Mouse (Mus musculus): Measurements from ENCODE around the gene Hspa1b.
"Not testable (repeated sequence)": the region's sequence is repeated elsewhere in the genome, so short reads cannot be mapped to it uniquely, and the experiment has no call there.

Gene Hspa1b

GRCm38 (mm10) chr17:34959130-34959778 lies at the start of gene Hspa1b:
Gene Hspa1b (minus strand): TSS chr17:34959238.
- DNase-seq, result peak; percentile 84 to 88

GRCm38 (mm10) chr17:35007387-35007991 lies 48.5 kb upstream of the Hspa1b start:
- DNase-seq, result no peak

DNA sequence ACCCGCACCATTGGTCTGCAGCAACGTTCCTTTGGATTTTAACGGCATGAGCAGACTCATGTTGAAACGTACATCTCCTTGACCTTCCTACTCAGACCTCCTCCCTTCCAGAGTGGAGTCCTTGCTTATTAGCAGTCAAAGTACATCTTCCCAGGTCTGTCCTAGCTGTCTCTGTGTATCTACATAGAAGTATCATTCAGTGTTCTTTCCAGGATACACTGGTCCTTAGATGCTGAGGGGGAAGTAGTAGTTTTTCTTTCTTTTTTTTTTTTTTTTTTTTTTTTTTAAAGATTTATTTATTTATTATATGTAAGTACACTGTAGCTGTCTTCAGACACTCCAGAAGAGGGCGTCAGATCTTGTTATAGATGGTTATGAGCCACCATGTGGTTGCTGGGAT lies 46.9 kb upstream of the Hspa1b start:
- DNase-seq, result not testable (repeated sequence)

DNA sequence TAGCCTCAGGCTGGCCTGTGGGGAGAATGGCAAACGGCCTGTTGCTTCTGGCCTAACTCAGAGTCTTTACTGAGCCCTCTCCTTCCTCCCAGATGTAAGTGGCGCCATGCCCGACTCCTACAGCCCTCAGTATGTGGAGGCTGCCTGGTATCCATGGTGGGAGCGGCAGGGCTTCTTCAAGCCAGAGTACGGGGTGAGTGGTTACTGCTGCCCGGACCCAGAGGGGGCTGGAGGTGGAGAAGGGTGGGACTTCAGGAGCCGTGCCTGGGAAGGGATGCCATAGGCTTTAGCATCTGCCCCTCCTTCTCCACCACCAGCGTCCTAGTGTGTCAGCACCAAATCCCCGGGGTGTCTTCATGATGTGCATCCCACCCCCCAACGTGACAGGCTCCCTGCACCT lies 46.1 kb upstream of the Hspa1b start:
- DNase-seq, result no peak

DNA sequence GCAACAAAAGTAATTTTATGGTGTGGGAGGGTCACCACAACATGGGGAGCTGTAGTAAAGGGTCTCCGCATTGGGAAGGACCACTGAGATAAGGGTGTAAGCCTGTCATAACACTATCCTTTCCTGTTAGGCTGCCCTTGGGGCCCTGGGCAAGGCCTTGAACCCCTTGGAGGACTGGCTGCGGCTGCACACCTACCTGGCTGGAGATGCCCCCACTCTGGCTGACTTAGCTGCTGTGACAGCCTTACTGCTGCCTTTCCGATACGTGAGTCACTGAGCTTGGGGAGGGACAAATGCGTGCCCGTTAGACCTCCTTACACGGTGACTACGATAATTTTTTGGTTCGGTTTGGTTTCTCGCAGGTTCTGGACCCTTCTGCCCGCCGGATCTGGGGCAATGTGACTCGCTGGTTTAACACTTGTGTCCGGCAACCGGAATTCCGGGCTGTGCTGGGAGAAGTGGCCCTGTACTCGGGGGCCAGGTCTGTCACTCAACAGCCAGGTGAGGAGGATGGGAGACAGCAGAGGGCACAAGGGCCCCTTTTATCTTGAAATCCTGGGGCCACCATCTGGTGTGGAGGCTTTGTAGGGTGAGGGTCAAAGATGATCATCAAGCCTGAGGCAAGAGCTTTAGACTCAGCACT lies 45.2 kb upstream of the Hspa1b start:
- no peak for DNase-seq

GRCm38 (mm10) chr17:35003022-35003838 lies 44.2 kb upstream of the Hspa1b start:
- no peak for DNase-seq

DNA sequence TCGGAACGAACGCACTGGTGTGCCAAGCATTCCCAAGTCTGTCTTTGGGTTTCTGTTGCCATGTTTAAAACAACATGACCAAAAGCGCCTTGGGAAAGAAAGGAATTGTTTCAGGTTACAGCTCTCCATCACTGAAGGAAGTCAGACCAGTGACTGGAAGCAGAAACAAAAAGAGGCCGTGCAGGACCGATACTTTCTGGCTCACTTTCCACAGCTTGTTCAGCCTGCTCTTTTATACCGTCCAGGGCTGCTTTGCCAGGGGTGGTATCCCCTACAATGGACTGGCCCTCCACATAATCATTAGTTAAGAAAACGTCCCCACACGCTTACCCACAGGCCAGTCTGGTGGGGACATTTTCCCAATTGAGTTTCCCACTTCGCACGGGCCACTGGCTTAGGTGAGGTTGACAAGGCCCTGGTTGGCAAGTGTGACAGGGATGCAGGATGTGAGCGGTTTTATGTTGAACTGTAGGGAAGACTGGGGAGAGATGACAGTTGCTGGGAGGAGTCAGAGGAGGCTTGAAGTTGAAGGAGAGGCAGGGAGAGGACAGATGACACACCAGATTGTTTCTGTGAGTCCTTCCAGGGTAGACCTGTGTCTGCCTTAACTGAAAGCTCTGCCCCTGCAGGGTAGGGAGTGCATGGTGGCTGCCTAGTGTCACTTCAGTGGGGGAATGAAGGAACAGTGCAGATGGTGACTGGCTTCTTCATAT lies 43.3 kb upstream of the Hspa1b start:
- no peak for DNase-seq

- peak in 1 of 2 experiments; percentile 24 for DNase-seq
Measured at GRCm38 (mm10) chr17:35001452-35002152, 42.6 kb upstream of the Hspa1b start.

GRCm38 (mm10) chr17:35000717-35001451 lies 41.8 kb upstream of the Hspa1b start, which contains the start of gene Vars:
Gene Vars (plus strand): TSS chr17:35000987.
- peak; percentile 85 to 89 for DNase-seq

DNA sequence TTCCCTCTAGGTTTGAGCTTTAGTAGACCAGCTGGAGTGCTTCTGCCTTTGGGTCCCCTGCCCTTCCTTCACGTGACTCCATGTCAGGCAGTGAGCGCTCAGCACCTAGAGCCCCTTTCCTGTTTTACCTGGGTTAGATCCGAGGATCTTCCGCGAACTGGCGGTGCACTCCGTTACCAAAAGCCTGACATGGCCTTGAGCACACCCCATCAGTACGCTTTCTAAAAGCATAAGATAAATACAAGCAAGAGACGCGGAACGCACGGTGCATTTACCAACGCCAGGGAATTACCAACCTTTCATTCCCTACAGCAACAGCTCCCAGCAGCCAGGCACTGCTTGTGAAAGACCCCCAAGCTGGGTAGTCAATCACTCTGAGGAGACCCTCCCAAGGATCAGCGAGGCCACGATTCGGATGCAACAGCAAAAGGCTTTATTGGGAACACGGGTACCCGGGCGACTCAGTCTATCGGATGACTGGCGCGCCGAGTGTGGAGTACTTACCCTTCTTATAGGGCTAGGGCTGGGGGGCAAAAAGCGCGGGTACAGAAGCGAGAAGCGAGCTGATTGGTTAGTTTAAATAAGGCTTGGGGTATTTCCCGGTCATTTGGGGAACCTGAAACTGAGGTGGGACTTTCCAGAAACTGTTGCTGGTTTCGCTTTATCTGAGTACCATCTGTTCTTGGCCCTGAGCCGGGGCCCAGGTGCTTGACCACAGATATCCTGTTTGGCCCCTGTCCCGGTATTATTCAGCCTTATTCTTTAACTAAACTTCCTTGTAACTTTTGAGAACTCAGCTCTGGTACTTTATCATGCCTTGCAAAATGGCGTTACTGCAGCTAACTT lies 41.1 kb upstream of the Hspa1b start:
- DNase-seq, result not testable (repeated sequence)

DNA sequence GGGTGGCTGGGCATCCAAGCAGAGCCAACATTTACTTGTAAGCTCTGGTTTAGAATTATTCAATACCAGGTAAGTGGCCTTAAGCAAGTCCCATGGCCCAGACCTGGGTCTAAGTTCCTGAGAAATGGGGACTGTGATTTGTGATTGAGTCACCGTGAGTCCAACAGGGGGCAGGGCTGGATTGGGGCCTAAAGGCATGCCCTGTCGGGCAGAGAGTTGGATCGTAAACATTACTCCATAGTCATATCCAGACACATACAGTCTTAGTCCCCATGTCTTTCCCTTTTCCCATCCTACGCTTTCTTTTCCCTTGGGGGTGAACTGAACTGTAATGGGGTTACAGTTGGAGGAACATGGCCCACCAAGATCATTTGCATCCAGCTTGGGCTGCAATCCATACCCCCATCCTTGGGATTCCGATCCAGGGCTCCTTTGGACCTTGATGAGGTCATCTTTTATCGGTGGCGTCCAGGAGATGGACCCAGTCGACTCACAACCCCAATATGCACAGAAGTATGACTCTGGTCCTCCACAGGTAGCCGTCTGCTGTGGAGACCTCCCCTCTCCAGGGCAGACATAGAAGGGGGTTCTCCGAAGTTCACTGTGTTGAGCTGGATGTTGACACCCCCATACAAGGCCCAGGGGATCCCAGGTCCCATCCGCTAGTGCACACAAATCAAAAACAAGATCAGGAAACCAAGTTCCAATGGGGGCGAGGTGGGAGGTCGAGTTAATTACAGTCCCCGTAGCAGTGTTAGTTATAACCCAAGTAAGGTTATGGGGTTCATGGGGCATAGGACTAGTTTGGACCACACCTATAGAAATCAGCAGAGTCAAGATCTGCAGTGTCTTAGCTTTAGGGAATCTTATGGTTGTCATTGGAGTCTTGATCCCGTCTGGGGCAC lies 39.7 kb upstream of the Hspa1b start:
- DNase-seq, result no peak

GRCm38 (mm10) chr17:34997142-34997483 lies 38.1 kb upstream of the Hspa1b start:
- DNase-seq, result no peak

- no peak for DNase-seq
Measured at GRCm38 (mm10) chr17:34996411-34997141, 37.5 kb upstream of the Hspa1b start.

DNA sequence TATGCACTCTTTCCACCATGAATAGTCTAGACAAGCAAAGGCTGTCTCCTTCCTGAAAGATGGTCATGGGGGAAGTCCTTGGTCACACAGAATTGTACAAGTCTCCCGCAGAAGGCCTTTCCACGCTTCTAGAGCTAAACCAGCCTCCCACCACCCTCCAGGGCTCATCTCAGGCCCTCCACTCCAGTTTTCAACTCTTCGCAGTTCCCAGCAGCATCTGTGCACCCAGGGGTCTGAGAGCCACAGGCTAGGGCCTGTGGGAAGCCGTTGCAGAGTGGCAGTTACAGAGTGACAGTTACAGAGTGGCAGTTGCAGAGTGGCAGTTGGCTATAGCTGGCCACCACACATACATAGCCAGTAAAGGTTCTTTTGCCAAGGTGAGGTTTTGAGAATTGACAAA lies 36.9 kb upstream of the Hspa1b start:
- not testable (repeated sequence) for DNase-seq

GRCm38 (mm10) chr17:34995192-34995591 lies 36.2 kb upstream of the Hspa1b start:
- not testable (repeated sequence) for DNase-seq

GRCm38 (mm10) chr17:34994751-34995150 lies 35.7 kb upstream of the Hspa1b start:
- DNase-seq, result no peak

- DNase-seq, result peak in 1 of 2 experiments; percentile 55
Measured at GRCm38 (mm10) chr17:34984218-34984617, 25.2 kb upstream of the Hspa1b start.

DNA sequence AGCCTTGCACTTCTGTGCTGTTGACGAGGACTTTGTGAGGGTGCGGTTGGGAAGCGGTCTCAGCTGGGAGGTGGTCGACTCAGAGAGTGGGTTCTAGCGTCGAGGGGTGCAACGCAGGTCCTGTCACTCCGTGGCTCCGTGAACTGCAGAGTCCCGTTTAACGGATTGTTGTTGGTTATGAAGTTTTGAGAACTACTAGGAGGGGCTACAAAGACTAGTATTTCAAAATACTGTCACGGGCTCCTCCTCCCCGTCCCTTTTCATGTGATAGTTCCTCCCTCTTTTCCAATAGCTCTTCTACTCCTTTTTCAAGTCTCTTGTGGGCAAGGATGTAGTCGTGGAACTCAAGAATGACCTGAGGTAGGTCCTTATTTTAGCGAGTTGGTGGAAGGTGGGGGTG lies 23.3 kb upstream of the Hspa1b start:
- no peak for DNase-seq
